Mouse (Mus musculus): Measurements from ENCODE around the gene Ipo13.
A peak's percentile ranks its signal among the peaks of the same experiment; 100 is the strongest.

Ipo13 gene

GRCm38 (mm10) chr4:117914031-117914430, 768 bp downstream of the Ipo13 start:
- no peak for DNase-seq (ENCODE audit: low read depth, low spot score)

GRCm38 (mm10) chr4:117913421-117913820, 1.4 kb downstream of the Ipo13 start:
- DNase-seq (ENCODE audit: low read depth, low spot score) = no peak

GRCm38 (mm10) chr4:117912685-117913273, 2.0 kb downstream of the Ipo13 start:
- DNase-seq (ENCODE audit: low read depth, low spot score) = no peak

GRCm38 (mm10) chr4:117912131-117912561, 2.7 kb downstream of the Ipo13 start:
- DNase-seq (ENCODE audit: low read depth, low spot score) = no peak

GRCm38 (mm10) chr4:117908834-117909453, 5.9 kb downstream of the Ipo13 start:
- no peak for DNase-seq (ENCODE audit: low read depth, low spot score)

- DNase-seq (ENCODE audit: low read depth, low spot score) = no peak
These were observed 8.6 kb downstream of the Ipo13 start for GRCm38 (mm10) chr4:117906196-117906595.

GRCm38 (mm10) chr4:117904761-117905160, 10.0 kb downstream of the Ipo13 start:
- no peak for DNase-seq (ENCODE audit: low read depth, low spot score)

GRCm38 (mm10) chr4:117904094-117904493, 10.7 kb downstream of the Ipo13 start:
- no peak for DNase-seq (ENCODE audit: low read depth, low spot score)

- DNase-seq (ENCODE audit: low read depth, low spot score) = no peak
These were observed 16.7 kb downstream of the Ipo13 start for GRCm38 (mm10) chr4:117898111-117898510.

- DNase-seq (ENCODE audit: low read depth, low spot score) = no peak
These were observed 18.8 kb downstream of the Ipo13 start for GRCm38 (mm10) chr4:117896031-117896430.

- DNase-seq (ENCODE audit: low read depth, low spot score) = no peak
These were observed 19.5 kb downstream of the Ipo13 start for GRCm38 (mm10) chr4:117895339-117895738.

- DNase-seq (ENCODE audit: low read depth, low spot score) = no peak
These were observed 20.2 kb downstream of the Ipo13 start for GRCm38 (mm10) chr4:117894601-117895000.

- no peak for DNase-seq (ENCODE audit: low read depth, low spot score)
These were observed 21.4 kb downstream of the Ipo13 start for GRCm38 (mm10) chr4:117893376-117893775.

GRCm38 (mm10) chr4:117891738-117892161, 23.0 kb downstream of the Ipo13 start, which contains the start of gene Dph2:
Gene Dph2 (minus strand): TSS chr4:117892032.
- DNase-seq (ENCODE audit: low read depth, low spot score) = peak; percentile 66

GRCm38 (mm10) chr4:117890750-117891149, 24.0 kb downstream of the Ipo13 start:
- DNase-seq (ENCODE audit: low read depth, low spot score) = no peak

GRCm38 (mm10) chr4:117890031-117890430, 24.8 kb downstream of the Ipo13 start:
- DNase-seq (ENCODE audit: low read depth, low spot score) = no peak

- DNase-seq (ENCODE audit: low read depth, low spot score) = no peak
These were observed 25.3 kb downstream of the Ipo13 start for GRCm38 (mm10) chr4:117889471-117889870.

GRCm38 (mm10) chr4:117887920-117888319, 26.9 kb downstream of the Ipo13 start:
- no peak for DNase-seq (ENCODE audit: low read depth, low spot score)

GRCm38 (mm10) chr4:117887133-117887532, 27.7 kb downstream of the Ipo13 start, which contains the start of gene Atp6v0b:
Gene Atp6v0b (minus strand): TSS chr4:117887333.
- peak; percentile 88 for DNase-seq (ENCODE audit: low read depth, low spot score)

- DNase-seq (ENCODE audit: low read depth, low spot score) = no peak
These were observed 28.2 kb downstream of the Ipo13 start for GRCm38 (mm10) chr4:117886644-117887043.

- no peak for DNase-seq (ENCODE audit: low read depth, low spot score)
These were observed 28.8 kb downstream of the Ipo13 start for GRCm38 (mm10) chr4:117885994-117886393.

- no peak for DNase-seq (ENCODE audit: low read depth, low spot score)
These were observed 29.7 kb downstream of the Ipo13 start for GRCm38 (mm10) chr4:117885093-117885492.

GRCm38 (mm10) chr4:117884146-117884545, 30.7 kb downstream of the Ipo13 start:
- DNase-seq (ENCODE audit: low read depth, low spot score) = no peak

Measured in WW6 (cell line).